Mouse (Mus musculus) thymus, postnatal 25 days (tissue): ENCODE data around the gene Racgap1.

Source experiments
- DNase-seq: peaks from one replicate; pipeline ENCODE4 v3.0.0; 2022

Racgap1 gene

DNA sequence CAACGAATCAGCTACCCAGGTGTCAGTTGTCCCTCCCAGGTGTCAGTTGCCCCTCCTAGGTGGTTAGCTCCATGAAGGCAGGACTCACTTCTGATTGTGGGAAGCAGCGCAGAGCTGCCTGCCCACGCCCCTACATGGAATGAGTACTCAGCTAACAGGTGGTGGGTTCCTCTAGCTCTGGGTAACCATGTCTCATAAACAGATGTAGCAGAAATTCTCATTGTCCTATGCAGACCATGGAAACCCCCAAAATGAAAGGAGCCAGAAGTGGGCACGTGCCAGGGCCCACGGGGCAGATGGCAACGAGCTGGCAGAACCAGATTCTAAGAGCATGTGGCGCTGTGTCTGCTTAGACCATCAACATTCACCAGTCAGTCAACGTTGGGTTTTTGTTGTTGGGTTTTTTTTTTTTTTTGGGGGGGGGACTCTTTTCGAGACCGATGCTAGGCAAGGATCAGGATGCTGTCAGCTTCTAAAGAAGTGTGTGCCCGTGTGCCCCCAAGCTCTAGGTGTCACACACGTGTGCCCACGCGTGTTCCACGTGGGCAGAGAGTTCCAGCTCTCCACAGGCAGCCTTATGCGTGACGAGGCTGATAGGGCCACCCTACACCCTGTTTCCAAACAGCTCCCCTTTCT is 12.6 kb upstream of the Racgap1 start:
- no peak for DNase-seq

DNA sequence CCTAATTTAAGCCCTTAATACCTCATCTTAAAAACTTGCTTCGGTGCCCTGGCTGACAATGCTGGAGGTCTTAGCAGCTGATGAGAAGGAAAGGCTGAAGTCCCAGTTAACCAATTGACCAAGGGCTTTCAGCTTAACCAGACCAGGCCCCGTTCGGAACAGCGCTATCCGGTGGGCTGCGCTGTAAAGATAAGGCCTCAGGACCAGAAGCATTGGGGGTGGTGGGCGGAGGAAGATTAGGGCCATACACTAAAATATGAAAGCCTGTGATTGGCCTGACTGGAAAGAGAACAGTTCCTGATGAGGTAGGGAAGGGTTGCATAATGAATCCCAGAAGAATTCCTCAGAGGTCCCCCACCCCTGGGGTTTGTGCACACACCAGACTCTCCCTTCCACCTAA is 10.9 kb upstream of the Racgap1 start:
- DNase-seq: no peak

DNA sequence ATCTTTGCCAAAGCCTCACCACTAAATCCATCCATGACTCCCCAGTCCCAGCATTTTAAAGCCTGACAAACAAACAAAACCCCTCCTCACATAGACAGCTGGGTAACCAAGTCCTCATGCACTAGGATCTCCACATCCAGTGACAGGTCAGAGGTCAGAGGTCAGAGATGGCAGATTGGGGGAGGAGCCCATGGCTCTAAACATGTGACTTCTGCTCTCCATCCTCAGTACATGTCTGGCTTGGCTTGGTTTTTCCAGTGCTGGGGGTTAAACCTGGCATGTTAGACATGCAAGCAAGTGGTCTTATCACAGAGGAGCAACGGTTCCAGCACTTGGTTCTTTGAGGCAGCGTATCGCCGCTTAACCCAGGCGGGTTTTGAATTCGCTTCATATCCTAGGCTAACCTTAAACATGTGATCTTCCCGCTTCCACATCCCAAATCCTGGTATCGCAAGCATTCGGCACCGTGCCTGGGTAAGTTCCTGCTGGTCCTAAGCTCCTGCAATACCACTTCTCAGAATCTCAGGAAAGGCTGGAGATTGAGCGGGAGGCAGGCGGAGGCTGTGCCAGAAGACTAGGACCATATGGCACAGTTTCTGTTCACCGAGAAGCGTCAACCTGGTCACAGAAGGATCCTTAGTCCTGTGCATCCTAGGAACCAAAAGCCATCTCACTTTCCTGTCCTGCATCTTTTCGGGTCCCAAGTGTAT is 9.8 kb upstream of the Racgap1 start:
- no peak for DNase-seq

DNA sequence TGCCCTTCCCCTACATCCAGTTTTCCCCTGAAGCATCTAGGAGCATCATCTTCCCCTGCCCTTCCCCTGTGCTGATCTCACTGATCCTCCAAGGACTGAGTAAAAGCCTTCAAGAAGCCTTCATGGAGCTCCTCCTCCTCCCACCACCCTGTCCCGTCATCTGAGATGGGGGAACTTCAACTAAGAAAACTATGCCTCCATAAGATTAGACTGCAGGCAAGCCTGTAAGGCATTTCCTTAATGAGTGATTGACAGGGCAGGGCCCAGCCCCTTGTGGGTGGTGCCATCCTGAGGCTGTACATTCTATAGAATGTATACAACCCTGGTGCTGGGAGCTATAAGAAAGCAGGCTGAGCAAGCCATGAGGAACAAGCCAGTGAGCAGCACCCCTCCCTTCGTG is 7.0 kb upstream of the Racgap1 start:
- DNase-seq: no peak

DNA sequence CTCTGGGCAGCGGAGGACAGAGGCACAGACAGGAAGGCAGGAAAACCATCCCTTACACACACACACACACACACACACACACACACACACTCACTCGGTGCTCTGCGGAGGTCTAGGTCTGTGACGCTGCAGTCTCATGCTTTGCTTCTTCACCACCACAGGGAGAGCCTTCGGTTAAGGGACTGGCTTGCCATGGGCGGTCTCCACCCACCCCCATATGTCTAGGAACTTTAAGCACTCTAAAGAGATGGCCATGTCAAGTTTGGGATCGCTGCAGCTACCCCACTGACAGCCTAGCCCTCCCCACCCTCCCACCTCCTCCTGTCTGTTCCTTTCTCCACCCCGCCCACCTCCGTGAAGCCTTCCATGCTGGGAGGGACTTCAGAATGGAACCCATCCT is 4.5 kb upstream of the Racgap1 start:
- DNase-seq: no peak

DNA sequence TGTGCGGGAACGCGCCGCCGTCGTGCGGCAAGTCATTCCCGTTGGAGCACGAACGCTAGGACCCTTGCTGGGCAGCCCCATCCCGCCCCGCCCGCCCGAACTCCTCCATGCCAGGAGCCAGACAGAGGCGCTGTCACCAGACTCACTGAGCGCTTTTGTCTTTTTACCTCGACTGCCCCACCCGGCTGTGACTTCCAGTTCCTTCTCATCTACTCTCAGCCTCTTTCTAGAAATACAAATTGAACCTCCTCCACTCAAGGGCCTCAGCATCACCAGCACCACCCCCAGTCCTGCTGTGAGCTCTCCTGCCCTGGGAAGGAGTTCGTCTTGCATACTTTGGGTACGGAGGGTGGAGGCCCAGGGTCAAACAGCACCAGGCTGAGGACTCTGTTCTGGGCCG is 2.4 kb upstream of the Racgap1 start:
- DNase-seq: no peak

DNA sequence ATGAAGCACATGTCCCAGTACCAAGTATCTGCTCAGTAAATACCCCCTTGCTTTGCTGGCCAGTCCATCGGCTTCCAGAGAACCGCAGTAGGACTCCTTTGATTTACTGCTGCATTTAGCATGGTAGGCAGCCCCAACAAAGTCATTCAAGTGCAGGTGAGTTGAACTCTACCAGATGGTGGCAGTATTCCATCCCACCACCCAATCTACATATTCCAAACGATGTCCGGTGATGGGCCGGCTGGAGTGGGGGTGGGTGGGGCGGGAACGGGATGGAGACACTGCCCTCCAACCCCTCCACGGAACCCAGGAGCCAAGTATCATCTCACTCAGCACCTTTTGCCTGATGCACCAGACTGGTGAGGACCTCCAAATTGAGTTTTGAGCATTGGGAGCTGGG is 1.8 kb upstream of the Racgap1 start:
- DNase-seq: no peak

DNA sequence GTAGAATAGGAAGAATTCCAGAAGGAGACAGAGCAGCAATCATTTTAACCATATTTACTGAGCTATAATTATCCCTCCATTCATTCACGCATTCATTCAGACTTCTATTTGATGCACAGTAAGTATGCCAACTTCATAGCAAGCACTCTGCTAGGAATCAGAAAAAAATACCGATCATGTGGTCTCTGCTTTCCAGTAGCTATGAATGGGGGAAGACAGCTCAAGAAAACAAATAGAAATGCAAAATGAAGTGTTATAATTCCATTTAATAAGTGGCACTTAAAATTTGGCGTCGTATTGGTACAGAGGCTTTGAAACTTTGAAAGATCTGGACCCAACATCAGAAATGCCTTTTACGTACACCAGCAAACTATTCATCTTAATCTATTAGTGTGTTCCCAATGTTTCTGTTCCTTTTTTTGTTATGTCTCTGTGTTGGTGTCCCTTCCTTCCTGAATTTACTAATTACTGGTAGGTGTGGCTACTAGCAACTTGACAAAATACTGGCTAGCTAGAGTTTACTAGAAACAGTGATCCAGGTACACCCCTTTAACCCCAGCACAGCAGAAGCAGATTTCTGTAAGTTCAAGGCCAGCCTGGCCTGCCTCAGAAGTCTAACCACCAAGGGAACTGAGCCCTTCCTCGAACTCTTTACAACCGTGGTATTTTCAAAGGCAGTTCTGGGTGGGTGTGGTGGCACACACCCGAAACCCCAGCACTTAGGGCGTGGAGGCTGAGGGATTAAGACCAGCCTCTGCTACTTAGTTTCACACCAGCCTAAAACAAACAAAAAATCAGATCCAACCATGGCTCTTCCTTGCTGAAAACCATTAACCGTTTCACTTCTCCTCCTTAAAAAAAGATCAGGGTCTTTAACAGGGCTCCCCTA is 772 bp upstream of the Racgap1 start:
- DNase-seq: no peak

DNA sequence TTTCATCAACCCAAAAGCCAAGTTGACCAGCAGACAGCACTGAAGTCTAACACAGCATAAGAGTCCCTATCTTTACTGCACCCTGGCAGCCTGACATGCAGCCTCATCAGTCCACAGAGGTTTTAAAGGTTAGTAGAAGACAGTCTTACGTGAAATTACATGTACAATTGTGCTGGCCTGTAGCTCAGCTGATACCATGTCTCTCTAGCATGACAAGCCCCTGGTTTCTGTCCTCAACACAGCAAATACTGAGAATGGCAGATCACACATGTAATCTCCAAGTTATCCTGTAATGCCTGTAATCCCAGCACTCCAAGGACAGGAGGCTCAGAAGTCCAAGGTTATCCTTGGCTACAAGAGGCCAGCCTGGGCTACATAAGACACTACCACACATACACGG is 1.2 kb downstream of the Racgap1 start:
- DNase-seq: no peak

DNA sequence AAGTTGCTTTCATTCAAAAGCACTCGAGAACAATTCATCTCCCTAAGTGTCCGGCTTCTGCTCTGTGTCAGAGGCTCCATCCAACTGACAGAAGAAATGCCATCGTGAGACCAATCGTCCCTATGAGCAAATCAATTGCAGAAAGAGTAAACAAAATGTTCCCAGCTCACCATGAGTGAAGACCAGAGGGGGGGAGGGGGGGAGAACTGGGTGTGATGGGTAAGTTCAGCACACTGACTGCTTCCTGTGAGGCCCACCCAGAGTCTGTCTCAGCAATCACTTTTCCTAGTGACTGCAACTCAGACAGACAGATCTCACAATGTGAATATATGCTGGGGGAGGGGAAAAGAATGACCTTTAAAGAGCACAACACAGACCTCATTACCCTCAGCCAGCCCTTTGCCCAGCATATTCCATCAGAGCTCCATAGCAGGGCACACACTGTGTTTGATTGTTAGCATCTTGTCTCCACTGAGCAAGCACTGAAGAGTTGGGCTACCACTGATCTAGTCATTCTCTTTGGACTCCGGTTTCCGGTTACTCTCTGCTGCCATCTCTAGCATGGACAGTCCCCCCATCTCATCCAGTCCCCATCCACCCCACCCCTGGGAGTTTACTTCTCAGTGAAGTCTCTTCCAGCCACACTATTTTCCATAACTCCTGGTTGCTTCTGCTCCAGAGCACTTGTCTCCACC is 2.2 kb downstream of the Racgap1 start:
- no peak for DNase-seq

DNA sequence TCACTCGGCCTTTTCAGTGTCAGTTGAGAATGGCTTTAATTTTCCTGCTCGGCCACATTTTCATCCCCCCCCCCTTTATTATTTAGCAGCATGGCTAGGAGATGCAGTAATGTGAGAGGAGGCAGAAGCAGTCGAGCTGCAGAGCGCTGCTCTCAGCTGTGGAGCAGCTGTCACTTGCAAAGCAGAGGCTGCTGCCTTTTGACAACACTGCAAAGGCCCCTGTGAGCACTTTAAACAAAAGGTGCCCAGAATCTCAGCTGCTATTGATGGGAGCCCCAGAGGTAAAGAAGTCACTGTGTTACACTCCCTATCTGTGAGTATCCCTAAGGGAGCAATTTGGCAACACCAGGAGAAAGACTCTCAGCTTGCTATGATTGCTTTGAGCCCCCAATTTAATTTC is 3.1 kb downstream of the Racgap1 start:
- DNase-seq: no peak

DNA sequence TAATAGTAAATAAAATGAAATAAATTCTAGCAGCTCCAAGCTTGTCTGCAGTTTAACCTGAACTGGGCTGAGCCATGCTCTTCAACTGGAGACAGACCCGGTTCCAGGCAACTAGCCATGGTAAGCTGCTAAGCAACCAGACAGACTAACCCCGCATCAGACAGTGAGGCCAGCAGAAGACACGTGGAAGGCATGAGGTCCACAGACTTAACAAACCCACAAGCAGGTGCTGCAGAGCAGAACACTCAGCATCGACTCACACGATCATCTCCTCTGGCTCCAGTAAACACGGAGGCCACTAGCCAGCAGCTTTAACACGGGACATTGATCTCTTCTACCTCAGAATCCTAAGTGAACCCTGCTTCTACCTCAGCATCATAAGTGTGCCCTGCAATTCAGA is 6.7 kb downstream of the Racgap1 start:
- no peak for DNase-seq

DNA sequence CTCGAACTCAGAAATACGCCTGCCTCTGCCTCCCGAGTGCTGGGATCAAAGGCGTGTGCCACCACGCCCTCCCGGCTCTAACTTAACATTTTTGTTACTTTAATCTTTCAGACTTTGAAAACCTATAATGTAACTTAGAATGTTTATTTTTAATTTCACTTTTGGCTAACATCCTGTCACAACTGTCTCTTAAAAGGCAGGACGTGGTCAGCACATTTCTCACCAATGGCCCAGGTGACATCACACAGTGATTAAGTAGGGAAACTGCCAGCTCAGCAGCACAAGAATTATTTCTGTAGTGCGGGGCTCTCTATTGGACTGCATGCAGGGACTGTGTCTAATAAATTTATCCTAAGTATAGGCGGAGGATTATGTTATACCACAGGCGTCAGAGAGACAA is 7.6 kb downstream of the Racgap1 start:
- no peak for DNase-seq

DNA sequence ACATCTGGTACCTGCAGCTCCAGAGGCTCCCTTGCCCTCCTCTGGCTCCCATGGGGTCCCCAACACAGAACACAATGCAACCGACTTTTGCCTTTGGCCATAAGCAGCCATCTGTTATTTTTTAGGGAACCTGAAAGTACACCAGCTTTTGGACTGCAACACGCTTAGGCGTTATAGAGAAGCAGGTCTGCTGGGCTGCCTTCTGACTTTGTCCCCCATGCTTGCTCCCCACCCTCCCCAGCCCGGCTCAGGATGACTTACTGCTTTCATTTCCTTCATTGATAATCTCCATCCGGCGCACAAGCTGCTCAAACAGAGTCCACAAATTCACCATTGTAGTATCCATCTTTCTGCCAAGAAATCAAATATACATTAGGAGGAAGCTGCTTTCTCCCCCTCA is 8.8 kb downstream of the Racgap1 start:
- DNase-seq: no peak

DNA sequence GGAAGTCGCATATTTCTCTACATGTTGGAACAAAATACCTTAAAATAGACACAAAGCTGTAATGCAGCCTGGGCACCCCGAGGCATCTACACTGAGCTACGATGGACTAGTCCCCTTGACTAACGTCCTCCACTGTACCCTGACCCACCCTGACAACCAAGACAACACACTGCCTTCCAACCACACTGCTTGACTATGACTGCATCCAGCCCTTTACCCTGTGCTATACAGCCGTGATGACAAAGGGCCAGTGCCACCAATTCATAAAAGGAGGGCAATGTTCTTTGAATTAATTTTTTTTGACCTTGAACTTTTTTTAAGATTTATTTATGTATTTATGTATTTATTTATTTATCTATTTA is 13.4 kb downstream of the Racgap1 start:
- no peak for DNase-seq

DNA sequence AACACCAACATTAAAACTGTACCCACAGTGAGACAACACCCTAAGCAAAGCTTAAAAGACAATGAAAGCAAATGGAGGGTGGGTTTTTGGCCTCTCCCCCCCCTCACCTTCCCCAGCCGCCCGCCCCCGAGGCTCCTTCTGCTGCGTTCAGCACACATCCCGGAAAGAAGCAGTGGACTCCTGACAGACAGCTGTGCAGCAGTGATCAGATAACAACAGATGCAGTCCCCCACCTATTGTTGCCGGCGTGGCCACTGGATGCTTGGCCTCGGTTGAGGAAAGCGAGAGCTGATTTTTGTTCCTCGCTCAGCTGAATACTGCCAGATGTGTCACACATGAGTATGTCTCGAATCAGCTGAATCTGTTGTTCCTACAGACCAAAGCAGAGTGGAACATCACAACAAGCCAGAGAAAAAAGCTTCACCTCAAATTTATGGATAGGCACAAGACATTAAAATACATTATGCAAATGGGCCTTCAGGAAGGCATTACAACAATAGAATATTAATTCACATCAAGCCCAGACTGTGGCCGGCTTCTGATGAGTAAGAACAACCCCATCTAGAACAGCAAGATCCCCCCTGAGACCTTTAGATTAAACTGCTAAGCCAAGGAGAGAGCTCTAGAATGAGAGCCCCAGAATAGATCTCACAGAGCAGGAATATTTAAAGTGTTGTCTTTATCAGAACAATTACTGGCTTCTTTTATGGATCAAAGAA is 13.9 kb downstream of the Racgap1 start:
- DNase-seq: no peak

DNA sequence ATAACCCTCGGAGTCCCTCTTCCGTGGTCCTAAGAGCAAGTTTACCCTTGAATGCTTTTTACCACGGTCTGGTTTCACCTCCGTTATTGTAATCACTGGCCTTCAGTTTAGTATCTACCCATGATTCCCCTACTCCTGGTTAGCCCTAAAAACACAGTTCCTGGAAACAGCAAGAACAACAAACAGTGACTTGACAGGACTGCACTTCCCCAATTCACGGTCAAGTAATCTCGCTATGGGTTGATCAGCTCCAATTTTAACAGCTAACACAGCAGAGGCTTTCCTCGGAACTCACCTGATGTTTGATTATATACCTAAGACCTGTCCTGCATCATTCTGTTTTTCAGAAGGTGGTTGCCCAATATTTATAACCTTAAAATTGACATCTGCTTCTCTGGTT is 16.8 kb downstream of the Racgap1 start:
- no peak for DNase-seq

DNA sequence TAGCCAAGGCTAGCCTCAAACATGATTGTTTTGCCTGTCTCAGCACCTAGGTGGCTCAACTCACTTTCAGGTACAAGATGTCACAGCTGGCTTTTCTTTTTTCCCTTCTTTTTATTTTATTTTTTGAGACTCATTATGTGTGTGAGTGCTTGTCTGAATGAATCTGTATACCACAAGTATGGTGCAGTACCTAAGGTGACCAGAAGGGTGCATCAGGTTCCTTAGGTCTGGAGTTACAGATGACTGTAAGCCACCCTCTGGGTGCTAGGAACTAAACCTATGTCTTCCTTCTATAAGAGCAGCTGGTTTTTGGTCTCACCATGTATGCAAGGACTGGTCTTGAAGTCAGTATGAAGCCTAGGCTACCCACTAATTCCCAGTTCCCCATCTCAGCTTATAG is 19.8 kb downstream of the Racgap1 start:
- peak; percentile 31 for DNase-seq

DNA sequence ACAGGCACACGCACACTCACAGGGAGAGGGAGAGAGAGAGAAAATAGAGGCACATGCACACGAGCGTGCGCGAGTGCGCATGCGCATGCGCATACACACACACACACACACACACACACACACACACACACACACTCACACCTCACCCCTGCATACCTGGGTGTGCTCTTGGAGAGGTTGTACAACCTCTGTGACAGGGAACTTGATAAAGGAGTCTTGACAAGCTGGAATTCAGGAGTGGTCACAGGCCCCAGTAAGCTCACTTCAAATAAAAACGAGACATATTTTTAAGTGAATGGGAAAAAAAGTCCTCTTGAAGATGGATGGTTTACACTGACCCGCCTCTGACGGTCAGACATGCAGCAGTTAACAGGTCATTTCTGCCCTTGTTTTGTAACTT is 29.4 kb downstream of the Racgap1 start:
- no peak for DNase-seq

DNA sequence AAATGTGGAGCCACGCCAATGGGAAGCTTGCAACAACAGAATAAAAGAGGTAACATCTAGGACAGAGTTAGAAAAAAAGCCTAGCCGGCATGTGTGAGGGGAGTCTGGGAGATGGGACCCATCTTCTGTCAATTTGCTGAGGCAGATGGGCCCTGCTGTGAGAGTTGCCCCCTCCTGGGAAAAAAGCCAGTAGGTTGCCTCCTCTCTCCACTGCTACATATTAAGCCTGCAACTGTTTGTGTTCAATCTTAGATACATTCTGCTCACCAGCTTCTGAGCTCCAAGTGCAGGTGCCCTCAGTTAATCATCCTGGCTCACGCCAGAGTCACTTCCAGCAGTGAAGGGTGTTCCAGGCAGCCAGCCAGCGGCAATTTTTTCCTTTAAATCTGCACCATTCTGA is 31.6 kb downstream of the Racgap1 start:
- no peak for DNase-seq

DNA sequence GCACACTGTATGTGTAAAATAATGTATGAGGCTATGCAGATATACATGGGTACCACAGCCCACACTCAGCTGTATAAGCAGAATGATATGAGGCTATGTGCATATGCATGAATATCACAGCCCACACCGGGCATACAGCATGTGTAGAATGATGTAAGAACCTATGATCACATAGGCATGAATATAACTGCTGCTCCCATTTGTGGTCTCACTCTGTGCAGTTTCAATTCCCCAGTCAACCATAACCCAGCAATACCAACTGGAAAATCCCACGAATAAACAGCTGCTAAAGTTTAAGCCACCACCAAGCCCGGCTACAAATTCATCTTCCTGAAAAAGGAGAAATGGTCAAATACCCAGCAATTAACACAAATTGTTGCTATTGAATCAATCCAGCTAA is 32.9 kb downstream of the Racgap1 start:
- DNase-seq: no peak

DNA sequence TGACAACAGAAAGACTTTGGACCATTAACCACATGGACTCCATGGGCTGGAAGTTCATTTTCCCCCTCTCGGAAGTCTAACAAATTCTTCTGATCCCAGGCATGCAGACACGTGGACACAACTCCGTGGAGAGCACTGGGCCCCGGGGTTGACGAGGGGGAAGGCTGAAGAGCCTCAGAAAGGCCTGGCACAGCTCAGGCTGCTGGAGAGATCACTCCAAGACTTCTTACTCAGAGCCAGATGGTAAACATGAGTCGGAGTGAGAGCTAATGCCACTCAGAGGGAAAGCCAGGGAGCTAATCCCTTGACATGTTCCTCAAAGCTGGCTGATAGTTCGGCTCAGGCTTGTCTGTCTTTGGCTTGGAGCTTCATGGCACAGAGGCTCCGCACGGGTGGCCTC is 36.2 kb downstream of the Racgap1 start:
- no peak for DNase-seq

DNA sequence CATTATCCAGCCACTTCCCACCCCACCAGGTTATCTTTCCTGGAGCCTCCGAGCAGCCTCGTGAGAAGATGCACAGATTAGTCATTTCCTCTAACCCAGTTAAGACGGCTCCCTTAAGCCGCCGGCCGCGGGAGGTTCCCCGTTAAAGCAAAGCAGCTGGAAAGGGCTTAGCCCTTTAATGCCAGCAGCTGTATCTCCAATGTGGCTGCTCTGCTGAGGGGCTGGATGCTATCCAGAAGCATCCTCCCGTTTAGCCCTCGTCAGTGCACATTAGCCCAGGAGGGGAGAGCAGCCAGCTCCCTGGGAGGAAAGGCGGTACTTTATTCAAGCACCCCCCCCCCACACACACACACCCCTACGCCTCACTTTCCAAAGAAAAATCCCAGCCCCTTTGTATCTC is 36.7 kb downstream of the Racgap1 start:
- no peak for DNase-seq
